Mouse (Mus musculus): ENCODE results near the gene Mybph. TPM values are rescaled to one million over a fixed set of nuclear protein-coding genes. Genes with fewer than 3 reads are reported as not detected.

The Mybph gene
- total RNA-seq, 2 experiments from 2014 or later, result 0.19 TPM; not detected in 1

DNA sequence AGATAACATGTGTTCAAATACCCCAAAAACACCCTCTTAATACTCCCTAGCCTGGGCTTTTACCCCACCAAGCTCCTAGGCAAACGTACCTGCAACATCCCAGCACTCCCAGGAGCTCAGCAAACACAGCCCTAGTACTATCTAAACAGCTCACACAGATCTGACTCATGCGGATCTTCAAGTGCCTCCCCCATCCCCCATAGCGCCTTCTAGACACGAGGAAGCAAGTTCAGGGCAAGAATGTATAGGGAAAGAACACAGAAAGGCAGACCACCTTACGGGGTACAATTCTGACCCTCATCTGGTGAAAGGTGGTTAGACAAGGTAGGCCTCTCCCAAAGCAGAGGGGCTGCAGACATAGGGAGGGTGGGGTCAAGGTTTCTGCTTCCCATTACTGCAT, 12.8 kb downstream of the Mybph start:
- no peak for DNase-seq (ENCODE audit: low spot score in 2 of 2)

DNA sequence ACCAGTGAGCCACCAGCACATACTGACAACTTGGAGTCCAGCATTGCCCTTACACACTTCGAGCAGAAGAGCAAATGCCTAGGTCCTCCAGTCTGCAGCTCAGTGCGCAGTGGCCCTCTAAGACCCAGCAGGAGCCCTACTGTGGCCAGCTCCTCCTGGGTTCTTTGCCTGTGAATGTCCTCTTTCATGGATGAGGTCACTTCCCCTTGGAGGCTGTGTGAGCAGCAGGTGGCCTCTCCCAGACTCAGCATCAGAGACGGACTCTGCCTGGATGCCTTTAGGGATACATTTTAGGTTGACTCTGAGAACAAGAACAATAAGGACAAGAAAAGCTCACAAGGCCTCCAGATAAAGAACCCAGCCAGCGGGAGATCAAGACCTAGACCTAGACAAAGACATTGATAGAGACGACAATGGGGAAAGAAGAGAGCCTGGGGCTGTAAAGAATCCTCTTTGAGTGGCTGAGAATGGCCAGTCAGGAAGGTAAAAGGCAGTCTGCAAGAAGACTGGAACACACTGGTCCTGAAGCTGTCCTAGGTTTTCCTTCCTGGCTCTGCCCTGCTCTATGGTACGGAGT, 17.0 kb downstream of the Mybph start:
- no peak for DNase-seq (ENCODE audit: low spot score in 2 of 2)

DNA sequence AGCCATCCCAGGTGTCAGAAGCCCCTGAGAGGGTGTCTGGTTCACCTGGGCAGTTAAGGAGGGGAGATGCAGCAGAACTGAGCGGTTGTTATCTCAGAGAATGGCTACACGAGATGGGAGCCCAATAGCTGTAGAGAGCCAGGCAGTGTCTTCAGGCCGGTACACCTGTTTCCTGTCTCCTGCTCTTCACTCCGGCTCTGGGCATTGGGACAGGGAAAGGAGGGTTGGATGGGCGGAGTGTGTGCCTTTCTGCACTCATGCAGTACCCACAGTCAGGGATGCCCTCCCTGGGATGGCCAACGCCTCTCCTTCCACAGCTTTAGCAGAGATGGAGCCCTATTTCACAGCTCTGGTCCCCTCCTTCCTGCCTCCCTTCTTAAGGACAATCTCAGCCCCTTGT, 17.8 kb downstream of the Mybph start:
- DNase-seq (ENCODE audit: low spot score in 2 of 2), result no peak

DNA sequence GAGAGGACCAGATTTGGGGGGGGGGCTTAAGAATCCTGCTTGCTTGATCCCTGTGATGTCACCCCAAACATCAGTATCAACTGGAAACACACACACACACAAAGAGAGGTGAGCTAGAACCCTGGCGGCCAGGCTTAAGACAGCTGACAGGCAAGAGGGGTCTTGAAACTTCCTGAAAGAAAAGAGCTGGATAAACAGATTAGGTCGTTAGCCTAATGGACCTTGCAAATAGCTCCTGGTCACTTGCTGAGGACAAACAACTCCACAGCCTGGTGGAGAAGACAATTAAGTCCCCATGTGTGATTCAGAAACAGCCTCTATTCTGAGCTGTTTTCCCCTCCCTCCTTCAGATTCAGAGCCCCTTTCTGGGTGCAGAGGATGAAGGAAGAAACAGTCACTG, 18.4 kb downstream of the Mybph start:
- no peak for DNase-seq (ENCODE audit: low spot score in 2 of 2)

DNA sequence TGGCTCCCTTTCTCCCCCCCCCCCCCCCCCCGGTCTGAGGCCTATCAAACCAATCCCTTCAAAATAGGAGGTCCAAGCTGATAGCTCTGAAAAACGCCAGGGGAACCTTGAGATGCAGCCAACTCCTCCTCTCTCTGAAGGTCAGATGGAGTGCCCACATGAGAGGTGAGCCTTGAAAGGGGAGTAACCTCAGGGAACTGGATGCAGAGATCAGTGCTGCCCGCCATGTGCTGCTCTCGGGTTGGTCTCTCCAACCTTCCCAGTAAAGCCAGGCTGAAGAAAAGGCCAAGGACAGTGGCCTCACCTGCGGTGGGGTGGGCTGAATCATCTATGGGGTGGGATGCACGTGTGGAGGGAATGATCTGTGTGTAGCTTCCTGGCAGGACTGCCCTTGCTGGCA, 19.1 kb downstream of the Mybph start:
- no peak for DNase-seq (ENCODE audit: low spot score in 2 of 2)

DNA sequence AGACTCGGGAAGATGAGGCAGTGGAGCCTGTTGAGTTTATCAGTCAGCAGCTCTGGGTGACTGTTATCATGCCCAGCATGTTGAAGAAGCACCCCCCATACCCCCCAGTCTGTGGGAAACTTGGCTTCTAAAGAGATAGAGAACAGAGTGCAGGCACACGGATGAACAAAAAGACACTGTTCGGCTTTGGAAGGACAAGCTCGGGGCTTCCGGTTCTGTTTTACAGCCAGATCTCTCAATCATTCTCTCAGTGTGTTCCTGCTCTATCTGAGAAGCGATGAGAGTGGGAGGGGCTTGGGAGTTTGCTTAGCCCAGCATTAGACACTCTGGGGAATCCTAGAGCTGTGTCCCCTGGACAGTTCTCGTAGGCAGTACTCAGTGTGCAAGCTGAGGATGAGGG, 20.2 kb downstream of the Mybph start:
- DNase-seq (ENCODE audit: low spot score in 2 of 2), result no peak

DNA sequence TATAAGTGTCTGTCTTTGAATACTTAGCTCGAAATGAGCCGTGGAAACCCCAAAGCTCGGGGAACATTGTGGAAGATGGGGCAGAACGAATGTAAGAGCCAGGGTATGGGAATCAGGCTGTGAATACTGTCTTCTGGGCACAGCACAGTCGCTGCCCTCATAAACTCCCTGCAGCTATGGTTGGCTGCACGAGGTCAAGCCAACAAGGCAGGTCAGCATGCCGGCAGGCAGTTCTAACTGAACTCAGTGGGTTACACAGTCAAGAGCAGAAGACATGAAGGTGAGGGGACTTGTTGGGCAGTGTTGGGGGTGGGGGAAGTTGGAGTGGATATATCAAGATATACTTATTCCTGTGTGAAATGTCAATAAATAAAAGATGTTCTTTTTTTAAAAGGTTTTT, 21.8 kb downstream of the Mybph start:
- DNase-seq (ENCODE audit: low spot score in 2 of 2), result no peak

DNA sequence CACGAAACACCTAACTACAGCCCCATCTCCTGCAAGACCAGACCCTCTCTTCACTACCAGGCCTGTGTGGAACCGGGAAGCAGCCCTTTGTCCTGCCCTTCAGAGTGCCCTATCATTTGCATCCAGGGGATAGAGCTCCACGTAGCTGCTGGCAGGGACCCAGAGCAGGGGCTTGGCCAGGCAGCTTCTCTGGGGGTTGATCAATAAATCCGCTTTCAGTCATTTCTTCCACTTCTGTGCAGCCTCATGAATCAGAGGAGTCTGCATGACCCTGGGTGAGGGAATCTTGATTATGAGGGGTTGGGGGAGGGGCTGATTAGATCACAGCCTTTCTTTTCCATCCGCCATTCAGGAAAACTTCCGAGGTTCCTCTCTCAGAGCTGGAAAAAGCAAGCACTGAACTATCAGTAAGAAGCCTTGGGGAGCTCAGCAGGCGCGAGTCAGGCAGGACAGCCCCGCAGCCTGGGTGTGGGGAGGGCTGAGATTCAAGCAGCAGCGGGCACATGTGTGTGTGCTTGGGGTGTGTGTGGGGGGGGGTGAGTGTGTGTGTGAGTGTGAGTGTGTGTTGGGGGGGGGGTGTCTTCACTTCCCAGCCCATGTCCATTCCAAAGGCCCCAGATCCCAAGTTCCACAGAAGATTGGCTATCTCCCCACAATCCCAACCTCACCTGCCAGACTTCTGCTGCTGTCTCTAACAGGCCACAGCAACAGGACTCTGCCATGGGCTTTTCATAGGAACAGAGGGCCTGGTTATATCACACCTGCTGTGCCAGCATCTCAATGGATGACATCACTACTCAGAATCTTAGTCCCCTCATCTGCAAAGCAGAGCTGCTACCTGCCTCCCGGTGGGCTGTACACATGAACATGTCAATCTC, 22.7 kb downstream of the Mybph start:
- no peak for DNase-seq (ENCODE audit: low spot score in 2 of 2)

DNA sequence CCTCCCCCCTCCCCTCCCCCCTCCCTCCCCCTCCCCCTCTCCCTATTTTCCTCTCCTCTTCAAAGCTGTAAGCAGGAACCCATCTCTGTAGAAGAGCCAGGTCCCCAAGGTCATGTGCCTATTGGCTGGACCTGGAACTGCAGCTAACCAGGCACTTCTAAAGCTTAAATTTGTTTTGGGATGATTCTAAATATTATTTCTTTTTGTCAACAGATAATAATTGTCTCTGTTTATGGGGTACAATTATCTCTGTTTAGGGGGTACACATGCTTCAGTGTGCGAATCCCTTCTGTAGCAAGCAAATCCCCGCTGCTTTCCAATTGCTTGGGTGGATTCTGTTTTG, 23.4 kb downstream of the Mybph start:
- DNase-seq (ENCODE audit: low spot score in 2 of 2), result no peak

DNA sequence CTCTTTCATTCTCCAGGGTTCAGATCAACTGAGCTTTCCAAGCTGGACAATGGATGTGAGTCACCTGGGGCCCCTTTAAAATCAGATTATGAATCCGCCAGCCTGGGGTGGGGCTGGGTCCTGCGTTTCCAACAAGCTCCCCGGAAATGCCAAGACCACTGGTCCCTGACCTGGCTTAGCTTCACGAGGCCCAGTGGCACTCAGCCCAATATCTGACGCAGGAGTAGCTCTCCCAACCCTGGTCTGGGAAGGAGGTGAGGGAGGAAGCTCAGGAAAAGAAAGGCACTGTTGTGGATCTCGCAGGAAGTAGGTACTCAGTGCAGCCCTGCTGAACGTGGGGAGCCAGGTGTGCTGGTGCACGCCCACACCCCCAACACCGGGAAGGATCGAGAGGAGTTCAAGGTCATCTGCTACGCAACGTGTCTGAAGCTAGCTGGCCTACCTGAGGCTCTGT, 23.8 kb downstream of the Mybph start:
- DNase-seq (ENCODE audit: low spot score in 2 of 2), result no peak

DNA sequence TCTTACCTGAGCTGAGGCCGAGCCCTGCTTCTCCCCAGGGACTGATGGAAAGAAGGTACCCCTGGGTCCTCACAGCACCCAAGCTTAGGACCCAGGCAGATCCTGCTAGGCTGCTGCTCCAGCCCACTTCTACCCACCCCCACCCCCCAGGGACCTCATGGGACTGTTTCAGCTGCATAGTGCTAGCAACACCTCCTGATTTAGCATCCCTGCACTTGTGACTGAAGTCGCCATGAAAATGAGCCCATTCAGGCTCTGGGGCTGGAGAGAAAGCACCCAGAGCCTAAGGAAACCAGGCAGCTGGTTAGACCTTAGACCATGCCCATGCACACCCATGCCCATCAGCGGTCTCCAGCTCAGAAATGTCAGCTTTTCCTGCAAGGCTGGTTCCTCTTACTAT, 24.7 kb downstream of the Mybph start:
- DNase-seq (ENCODE audit: low spot score in 2 of 2), result no peak

DNA sequence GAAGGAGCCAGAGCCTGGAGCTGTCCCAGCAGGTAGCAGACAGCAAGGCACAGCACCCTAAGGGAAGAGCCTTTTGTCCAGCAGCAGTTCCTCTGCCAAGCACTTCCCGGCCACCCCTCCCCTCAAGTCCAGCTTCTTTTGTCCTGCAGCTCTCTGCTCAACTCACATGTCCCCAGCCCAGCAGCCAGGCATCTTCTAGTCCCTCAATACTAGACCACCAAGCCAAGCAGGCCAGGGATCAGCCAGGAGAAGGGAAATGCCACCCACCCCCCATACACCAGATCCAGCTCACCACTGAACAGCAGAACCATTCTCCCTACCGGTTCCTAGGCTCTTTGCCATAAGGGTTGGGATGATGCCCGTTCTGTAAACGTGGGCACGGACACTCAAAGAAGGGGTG, 26.4 kb downstream of the Mybph start:
- DNase-seq (ENCODE audit: low spot score in 2 of 2), result no peak

DNA sequence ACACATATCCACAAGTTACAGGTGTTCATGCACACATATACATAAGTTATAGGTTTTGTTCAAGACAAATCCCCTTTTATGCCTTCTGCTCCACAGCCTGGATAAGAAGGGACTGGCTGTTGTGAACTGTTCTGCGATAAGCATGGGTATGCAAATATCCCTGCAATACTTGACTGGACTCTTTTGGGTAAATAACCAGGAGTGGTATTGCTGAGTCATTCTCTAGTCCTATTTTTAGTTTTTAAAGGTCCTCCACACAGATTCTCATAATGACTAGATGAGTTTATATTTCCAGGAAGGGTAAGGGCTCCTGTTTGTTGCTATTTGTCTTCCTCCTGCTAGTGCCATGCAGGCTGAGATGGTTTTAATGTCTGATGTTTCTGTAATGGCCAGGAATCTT, 27.9 kb downstream of the Mybph start:
- DNase-seq (ENCODE audit: low spot score in 2 of 2), result no peak

DNA sequence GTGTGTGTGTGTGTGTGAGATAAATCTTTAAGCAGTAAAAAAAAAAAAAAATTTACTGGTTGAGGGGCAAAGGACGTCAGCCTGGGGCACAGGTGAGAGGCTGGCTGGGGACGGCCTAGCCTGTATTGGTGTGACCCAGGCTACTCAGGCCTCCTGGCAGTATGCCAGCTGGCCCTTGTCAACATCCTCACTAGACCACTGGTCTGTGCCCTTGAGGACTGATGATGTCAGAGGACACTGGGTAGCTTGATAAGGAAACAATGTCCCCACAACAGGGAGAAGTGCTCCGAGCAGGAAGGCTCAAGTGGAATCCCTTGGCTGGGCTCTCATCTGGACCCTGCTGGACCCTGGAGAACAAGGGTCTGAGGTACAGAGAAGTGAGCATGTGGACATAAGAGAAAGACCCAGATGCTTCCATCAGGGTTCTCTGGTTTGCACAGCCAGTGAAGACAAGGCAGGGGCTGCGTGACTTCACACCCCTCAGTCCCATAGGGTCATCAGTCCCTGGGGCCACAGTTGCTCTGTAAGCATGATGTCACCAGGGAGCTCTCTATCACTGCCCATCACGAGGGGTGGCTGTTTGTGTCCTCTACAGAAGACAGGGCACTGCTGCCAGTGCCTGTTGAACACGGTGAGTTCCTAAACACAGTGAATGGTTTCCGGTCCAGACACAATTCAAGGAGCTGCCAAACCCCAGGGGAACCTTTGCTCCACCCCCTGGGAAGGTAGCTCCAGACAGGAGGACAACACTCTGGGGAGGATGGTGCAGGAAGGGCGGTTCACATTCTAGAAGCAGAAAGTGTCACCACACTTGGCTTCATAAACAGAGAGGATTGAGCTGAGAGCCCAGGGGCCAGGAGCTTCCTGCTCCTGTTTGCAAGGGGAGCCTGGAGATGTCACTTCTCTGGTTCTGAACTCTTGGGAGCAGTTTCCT, 29.1 kb downstream of the Mybph start:
- DNase-seq (ENCODE audit: low spot score in 2 of 2), result no peak

DNA sequence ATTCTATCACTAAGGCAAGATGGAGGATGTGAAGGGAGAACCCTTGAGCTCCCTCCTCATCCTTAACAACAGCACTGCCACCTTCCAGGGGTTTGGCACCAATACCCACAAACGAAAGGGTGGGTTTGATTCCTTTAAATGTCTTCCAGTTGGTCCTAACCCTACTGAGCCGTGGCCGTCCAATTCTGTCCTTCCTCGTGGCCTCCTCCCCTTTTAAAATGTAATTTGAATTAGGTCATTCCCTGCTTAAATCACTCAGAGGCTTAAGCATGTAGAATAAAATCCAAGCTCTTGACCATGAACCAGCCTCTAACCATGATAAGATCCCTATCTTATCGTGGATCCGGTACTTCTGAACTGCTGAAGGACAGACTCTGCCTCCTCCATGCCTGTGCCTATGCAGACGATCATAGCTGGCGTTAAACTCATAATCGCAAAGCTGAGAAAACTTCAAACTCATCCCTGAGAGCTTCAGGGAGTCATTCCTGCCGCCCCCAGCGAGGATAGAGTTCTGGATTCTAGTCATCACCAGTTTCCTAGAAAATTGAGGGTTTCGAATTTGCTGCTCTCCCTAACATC, 31.5 kb downstream of the Mybph start:
- no peak for DNase-seq (ENCODE audit: low spot score in 2 of 2)

DNA sequence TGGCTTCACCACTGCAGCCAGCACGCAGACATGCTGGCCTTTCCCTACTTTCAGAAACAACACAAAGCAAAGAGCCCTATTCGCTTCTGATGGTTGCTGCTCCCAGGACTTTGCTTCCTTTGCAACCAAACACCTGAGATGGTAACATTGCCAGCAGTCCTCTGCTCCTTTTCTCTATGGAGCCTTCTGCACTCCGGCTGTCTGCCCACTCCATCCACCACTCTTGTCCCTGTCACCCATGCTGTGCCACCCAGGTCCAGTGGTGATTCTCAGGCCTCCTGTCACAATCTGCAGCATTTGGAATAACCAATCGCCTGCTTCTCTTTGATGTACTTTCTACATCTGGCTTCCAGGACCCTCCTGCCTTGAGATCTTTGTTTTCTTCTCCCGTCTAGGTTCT, 32.1 kb downstream of the Mybph start:
- DNase-seq (ENCODE audit: low spot score in 2 of 2), result no peak

DNA sequence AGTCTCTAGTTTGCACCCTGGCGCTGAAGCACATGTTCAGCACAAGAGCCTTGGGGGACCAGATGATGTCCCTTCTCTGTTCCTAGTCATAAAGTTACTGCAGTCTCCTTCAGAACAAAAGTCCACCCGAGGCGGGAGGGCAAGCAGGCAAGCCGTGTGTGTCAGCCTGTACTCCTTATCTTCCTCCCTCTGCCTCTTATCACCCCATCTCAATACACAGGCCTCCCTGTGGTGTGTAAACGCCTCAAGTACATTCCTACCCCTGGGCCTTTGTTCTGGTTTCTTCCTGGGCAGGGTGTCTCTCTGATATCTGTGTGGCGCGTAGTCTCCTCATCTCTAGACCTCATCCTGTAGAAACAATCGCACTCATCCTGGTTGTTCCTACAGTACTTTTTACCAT, 33.5 kb downstream of the Mybph start:
- no peak for DNase-seq (ENCODE audit: low spot score in 2 of 2)

DNA sequence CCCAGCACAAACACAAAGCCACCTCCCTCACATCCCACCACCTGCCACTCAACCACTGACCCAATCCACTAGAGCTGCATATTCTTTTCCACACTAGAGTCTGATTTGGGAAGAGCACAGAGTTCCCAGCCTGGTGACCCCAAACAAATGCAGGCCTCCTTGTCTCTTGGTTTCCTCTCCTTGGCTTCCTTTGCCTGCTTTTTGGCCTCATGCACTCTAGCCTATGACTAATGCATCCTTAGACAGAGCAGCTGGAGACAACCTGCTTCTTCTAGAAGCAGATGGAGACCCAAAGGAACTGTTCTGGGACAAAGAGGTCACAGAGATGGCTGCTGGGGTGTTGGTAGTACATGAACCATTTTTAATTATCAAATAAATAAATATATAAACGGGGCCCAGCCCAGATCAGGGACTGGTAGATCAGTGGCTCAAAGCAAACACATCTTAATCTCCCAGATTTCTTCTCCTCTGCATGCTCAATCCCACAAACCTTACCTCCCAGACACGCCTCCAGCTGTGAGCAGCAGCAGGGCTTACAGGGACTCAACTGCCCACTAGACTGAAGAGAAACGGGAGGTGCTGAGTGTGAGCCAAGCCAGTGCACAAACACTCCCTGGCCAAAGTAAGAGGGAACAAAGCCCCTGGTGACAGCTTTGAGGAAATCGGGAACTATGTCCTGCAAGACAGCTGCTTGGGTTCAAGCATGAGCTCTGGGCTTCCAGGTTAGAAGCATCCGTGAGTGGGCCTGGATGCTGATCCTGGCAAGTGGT, 36.7 kb downstream of the Mybph start:
- no peak for DNase-seq (ENCODE audit: low spot score in 2 of 2)

DNA sequence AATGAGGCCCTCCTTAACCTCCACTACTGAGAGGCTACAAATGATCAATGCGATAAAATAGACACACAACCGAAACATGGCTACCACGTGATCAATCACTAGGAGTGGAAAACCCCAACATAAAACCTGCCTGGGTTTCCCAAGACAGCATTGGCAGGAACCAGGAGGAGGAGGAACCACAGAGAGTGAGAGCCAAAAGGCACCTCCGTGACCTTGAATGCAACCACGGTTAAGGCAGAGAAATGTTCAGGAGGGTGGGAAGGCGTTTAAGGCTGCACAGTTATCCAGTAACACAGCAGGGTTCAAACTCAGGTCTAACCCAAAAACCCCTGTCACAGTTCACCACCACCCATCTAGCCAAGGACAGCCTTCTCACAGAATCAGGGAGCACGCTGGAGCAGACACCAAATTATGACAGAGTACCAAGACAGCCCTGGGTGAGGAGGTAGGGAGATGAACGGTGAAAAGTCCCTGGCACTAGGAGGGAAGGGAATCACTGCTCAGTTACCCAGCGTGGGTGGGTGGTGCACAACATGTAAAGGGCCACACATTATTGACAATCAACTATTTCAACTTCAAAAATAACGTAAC, 37.5 kb downstream of the Mybph start:
- DNase-seq (ENCODE audit: low spot score in 2 of 2), result no peak

DNA sequence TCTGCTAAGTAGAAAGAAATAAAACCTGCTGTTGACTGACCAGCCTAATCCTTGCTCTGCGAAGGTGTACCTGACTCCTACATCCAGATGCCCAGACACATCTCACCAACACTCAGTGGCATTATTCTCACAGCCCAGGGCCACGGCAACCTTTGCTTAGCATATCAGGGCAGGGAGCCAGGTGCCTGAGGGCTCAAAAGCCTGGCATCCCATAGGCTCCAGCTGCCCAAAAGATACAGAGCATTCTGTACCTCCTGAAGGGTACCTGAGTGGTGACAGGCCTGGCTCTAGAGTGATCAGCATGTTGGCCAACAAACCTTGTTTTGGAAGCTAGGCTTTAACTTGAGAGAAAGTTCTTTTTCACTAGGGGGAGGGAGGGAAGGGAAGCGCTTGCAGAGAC, 38.0 kb downstream of the Mybph start:
- no peak for DNase-seq (ENCODE audit: low spot score in 2 of 2)
